Mouse (Mus musculus): ENCODE results near the gene Dap. TPM values are rescaled to one million over a fixed set of nuclear protein-coding genes. Genes with fewer than 3 reads are reported as not detected.
A peak's percentile ranks its signal among the peaks of the same experiment; 100 is the strongest.

Gene Dap
- polyA plus RNA-seq (2014; fragmentation: Nextera tagmentation; extraction: Ambion mirVana) = 25.4 and 36.2 TPM in 2 replicates

GRCm38 (mm10) chr15:31224135-31224761 lies at the start of gene Dap:
TSS of gene Dap (plus strand) at chr15:31224314.
- Histone ChIP-seq H3K4me2 (replicated peaks) (peak within 1 kb of the TSS; percentile 79), H3K27ac (peak within 1 kb of the TSS; percentile 88), H3K9me3 (ENCODE audit: control insufficient read depth, low read length) (no peaks in the 10 kb centered on the region), H3K4me1 (replicated peaks; ENCODE audit: control insufficient read depth, insufficient read depth, low read length) (peaks cover 12% of the 10 kb centered on the region), H3K36me3 (replicated peaks; ENCODE audit: control insufficient read depth, insufficient read depth) (no peaks in the 10 kb centered on the region), H3K27me3 (ENCODE audit: control insufficient read depth, insufficient read depth, low read length) (no peaks in the 10 kb centered on the region), H3K4me3 (replicated peaks; ENCODE audit: low read length) (peak within 1 kb of the TSS; percentile 83), H3K9ac (peak within 1 kb of the TSS; percentile 94)
- WGBS = under 1% methylated on average over 67 of the region's 67 CpGs
- peak; percentile 99 for ATAC-seq (ENCODE audit: low FRiP score)
- peak; percentile 97 for DNase-seq (ENCODE audit: low spot score)

- Histone ChIP-seq H3K4me3 (replicated peaks; ENCODE audit: low read length) (no peak overlapping the region), H3K9ac (no peak overlapping the region), H3K4me2 (replicated peaks) (peak overlapping the region; percentile 12), H3K36me3 (replicated peaks; ENCODE audit: control insufficient read depth, insufficient read depth) (no peaks in the 10 kb centered on the region), H3K9me3 (ENCODE audit: control insufficient read depth, low read length) (no peaks in the 10 kb centered on the region), H3K27ac (0 out of 2 replicates have a peak overlapping the region, but pooled peaks have one; percentile 47), H3K27me3 (ENCODE audit: control insufficient read depth, insufficient read depth, low read length) (no peaks in the 10 kb centered on the region), H3K4me1 (replicated peaks; ENCODE audit: control insufficient read depth, insufficient read depth, low read length) (no peaks in the 10 kb centered on the region)
- 48% methylated on average over 8 of the region's 8 CpGs for WGBS
- ATAC-seq (ENCODE audit: low FRiP score) (peak; percentile 43; the same call in 1 of the 2 replicates), DNase-seq (ENCODE audit: low spot score) (no peak)
Observed at GRCm38 (mm10) chr15:31176566-31176965, 47.5 kb upstream of the Dap start.

- Histone ChIP-seq H3K9ac (no peak overlapping the region), H3K36me3 (replicated peaks; ENCODE audit: control insufficient read depth, insufficient read depth) (no peaks in the 10 kb centered on the region), H3K4me3 (replicated peaks; ENCODE audit: low read length) (no peak overlapping the region), H3K9me3 (ENCODE audit: control insufficient read depth, low read length) (no peaks in the 10 kb centered on the region), H3K27ac (no peak overlapping the region), H3K4me1 (replicated peaks; ENCODE audit: control insufficient read depth, insufficient read depth, low read length) (no peaks in the 10 kb centered on the region), H3K27me3 (ENCODE audit: control insufficient read depth, insufficient read depth, low read length) (no peaks in the 10 kb centered on the region), H3K4me2 (replicated peaks) (no peak overlapping the region)
- DNase-seq (ENCODE audit: low spot score) (no peak), ATAC-seq (ENCODE audit: low FRiP score) (no peak)
- WGBS = 65% methylated on average over 12 of the region's 12 CpGs
Observed at GRCm38 (mm10) chr15:31184651-31185443, 39.3 kb upstream of the Dap start.

- Histone ChIP-seq H3K4me1 (replicated peaks; ENCODE audit: control insufficient read depth, insufficient read depth, low read length) (no peaks in the 10 kb centered on the region), H3K27me3 (ENCODE audit: control insufficient read depth, insufficient read depth, low read length) (no peaks in the 10 kb centered on the region), H3K9me3 (ENCODE audit: control insufficient read depth, low read length) (no peaks in the 10 kb centered on the region), H3K4me2 (replicated peaks) (no peak overlapping the region), H3K36me3 (replicated peaks; ENCODE audit: control insufficient read depth, insufficient read depth) (no peaks in the 10 kb centered on the region), H3K9ac (no peak overlapping the region), H3K4me3 (replicated peaks; ENCODE audit: low read length) (no peak overlapping the region), H3K27ac (no peak overlapping the region)
- no peak for DNase-seq (ENCODE audit: low spot score)
- 91% methylated on average over 5 of the region's 5 CpGs for WGBS
- ATAC-seq (ENCODE audit: low FRiP score) = no peak
Observed at GRCm38 (mm10) chr15:31185506-31185905, 38.6 kb upstream of the Dap start.

- H3K27me3 ChIP-seq (ENCODE audit: control insufficient read depth, insufficient read depth, low read length) = no peaks in the 10 kb centered on the region
- no peak for DNase-seq (ENCODE audit: low spot score)
- H3K4me3 ChIP-seq (replicated peaks; ENCODE audit: low read length) = no peak overlapping the region
- H3K36me3 ChIP-seq (replicated peaks; ENCODE audit: control insufficient read depth, insufficient read depth) = no peaks in the 10 kb centered on the region
- H3K4me2 ChIP-seq (replicated peaks) = no peak overlapping the region
- no peak for ATAC-seq (ENCODE audit: low FRiP score)
- WGBS = 81% methylated on average over 6 of the region's 6 CpGs
- no peak overlapping the region for H3K9ac ChIP-seq
- no peak overlapping the region for H3K27ac ChIP-seq
- H3K9me3 ChIP-seq (ENCODE audit: control insufficient read depth, low read length) = no peaks in the 10 kb centered on the region
- H3K4me1 ChIP-seq (replicated peaks; ENCODE audit: control insufficient read depth, insufficient read depth, low read length) = no peaks in the 10 kb centered on the region
Observed at GRCm38 (mm10) chr15:31186371-31186901, 37.7 kb upstream of the Dap start.

- no peak overlapping the region for H3K4me3 ChIP-seq (replicated peaks; ENCODE audit: low read length)
- H3K9me3 ChIP-seq (ENCODE audit: control insufficient read depth, low read length) = no peaks in the 10 kb centered on the region
- no peaks in the 10 kb centered on the region for H3K4me1 ChIP-seq (replicated peaks; ENCODE audit: control insufficient read depth, insufficient read depth, low read length)
- H3K36me3 ChIP-seq (replicated peaks; ENCODE audit: control insufficient read depth, insufficient read depth) = no peaks in the 10 kb centered on the region
- ATAC-seq (ENCODE audit: low FRiP score) = no peak
- 100% methylated on average over 1 of the region's 1 CpGs for WGBS
- no peaks in the 10 kb centered on the region for H3K27me3 ChIP-seq (ENCODE audit: control insufficient read depth, insufficient read depth, low read length)
- H3K4me2 ChIP-seq (replicated peaks) = no peak overlapping the region
- H3K27ac ChIP-seq = no peak overlapping the region
- H3K9ac ChIP-seq = no peak overlapping the region
- DNase-seq (ENCODE audit: low spot score) = no peak
Observed at GRCm38 (mm10) chr15:31192563-31192962, 31.6 kb upstream of the Dap start.

- Histone ChIP-seq H3K4me2 (replicated peaks) (no peak overlapping the region), H3K9me3 (ENCODE audit: control insufficient read depth, low read length) (no peaks in the 10 kb centered on the region), H3K27ac (no peak overlapping the region), H3K27me3 (ENCODE audit: control insufficient read depth, insufficient read depth, low read length) (no peaks in the 10 kb centered on the region), H3K4me1 (replicated peaks; ENCODE audit: control insufficient read depth, insufficient read depth, low read length) (no peaks in the 10 kb centered on the region), H3K9ac (no peak overlapping the region), H3K36me3 (replicated peaks; ENCODE audit: control insufficient read depth, insufficient read depth) (no peaks in the 10 kb centered on the region), H3K4me3 (replicated peaks; ENCODE audit: low read length) (no peak overlapping the region)
- ATAC-seq (ENCODE audit: low FRiP score) (no peak), DNase-seq (ENCODE audit: low spot score) (no peak)
- WGBS = 77% methylated on average over 6 of the region's 6 CpGs
Observed at GRCm38 (mm10) chr15:31195776-31196175, 28.3 kb upstream of the Dap start.

GRCm38 (mm10) chr15:31207346-31208093 lies 16.6 kb upstream of the Dap start:
- Histone ChIP-seq H3K36me3 (replicated peaks; ENCODE audit: control insufficient read depth, insufficient read depth) (no peaks in the 10 kb centered on the region), H3K4me3 (replicated peaks; ENCODE audit: low read length) (no peak overlapping the region), H3K9ac (no peak overlapping the region), H3K9me3 (ENCODE audit: control insufficient read depth, low read length) (no peaks in the 10 kb centered on the region), H3K4me1 (replicated peaks; ENCODE audit: control insufficient read depth, insufficient read depth, low read length) (no peaks in the 10 kb centered on the region), H3K27me3 (ENCODE audit: control insufficient read depth, insufficient read depth, low read length) (no peaks in the 10 kb centered on the region), H3K27ac (no peak overlapping the region), H3K4me2 (replicated peaks) (no peak overlapping the region)
- DNase-seq (ENCODE audit: low spot score) = peak; percentile 52
- 62% methylated on average over 9 of the region's 9 CpGs for WGBS
- peak; percentile 82; the same call in 1 of the 2 replicates for ATAC-seq (ENCODE audit: low FRiP score)

- Histone ChIP-seq H3K9ac (no peak overlapping the region), H3K4me1 (replicated peaks; ENCODE audit: control insufficient read depth, insufficient read depth, low read length) (no peaks in the 10 kb centered on the region), H3K9me3 (ENCODE audit: control insufficient read depth, low read length) (no peaks in the 10 kb centered on the region), H3K36me3 (replicated peaks; ENCODE audit: control insufficient read depth, insufficient read depth) (no peaks in the 10 kb centered on the region), H3K4me2 (replicated peaks) (no peak overlapping the region), H3K4me3 (replicated peaks; ENCODE audit: low read length) (no peak overlapping the region), H3K27ac (no peak overlapping the region), H3K27me3 (ENCODE audit: control insufficient read depth, insufficient read depth, low read length) (no peaks in the 10 kb centered on the region)
- no peak for ATAC-seq (ENCODE audit: low FRiP score)
- no peak for DNase-seq (ENCODE audit: low spot score)
- WGBS = 70% methylated on average over 7 of the region's 7 CpGs
Observed at GRCm38 (mm10) chr15:31211910-31212309, 12.2 kb upstream of the Dap start.

All from hindbrain, embryonic 14.5 days (tissue).